Mouse (Mus musculus) kidney, adult 2 months (tissue): ENCODE measurements around the gene Kpna7. TPM values are rescaled to one million over a fixed set of nuclear protein-coding genes. Genes with fewer than 3 reads are reported as not detected.

Experiments used
- DNase-seq: peaks from one replicate; pipeline ENCODE4 v3.0.0; 2021
- H3K27ac ChIP-seq: fragments of 200-500 bp; 2 replicates; pipeline ENCODE4 v1.5.1; 2012; ENCODE audit warnings: low read depth, low read length, control low read depth, inconsistent platforms; ENCODE audit not compliant: insufficient read depth
- H3K27me3 ChIP-seq: fragments of 200-500 bp; replicated peaks from 2 replicates; pipeline ENCODE4 v1.6.1; 2012; ENCODE audit warnings: mild to moderate bottlenecking, moderate library complexity, low read length, inconsistent platforms; ENCODE audit not compliant: control insufficient read depth, insufficient read depth
- H3K36me3 ChIP-seq: fragments of 200-500 bp; 2 replicates; pipeline ENCODE4 v1.6.1; 2012; ENCODE audit warnings: mild to moderate bottlenecking, moderate library complexity, low read length, inconsistent platforms; ENCODE audit not compliant: control insufficient read depth, insufficient read depth
- H3K4me1 ChIP-seq: fragments of 200-500 bp; 2 replicates; pipeline ENCODE4 v1.6.1; 2011; ENCODE audit warnings: low read length; ENCODE audit not compliant: control insufficient read depth, insufficient read depth
- H3K4me3 ChIP-seq: fragments of 200-500 bp; 2 replicates; pipeline ENCODE4 v1.5.1; 2011; ENCODE audit warnings: mild to moderate bottlenecking, low read depth, low read length, control low read depth; ENCODE audit not compliant: insufficient read depth
- CTCF ChIP-seq: fragments of 200-500 bp; conservative IDR thresholded peaks from 2 replicates; pipeline ENCODE4 v1.5.1; 2011; ENCODE audit warnings: low read depth, mild to moderate bottlenecking, control low read depth, low read length, moderate library complexity, mixed read lengths; ENCODE audit not compliant: insufficient read depth, insufficient read length
- POLR2A ChIP-seq: fragments of 200-500 bp; IDR thresholded peaks from one replicate; pipeline ENCODE4 v1.6.1; 2011; ENCODE audit warnings: low read depth, low read length, control low read depth
- WGBS: fragments of 180-500 bp; shearing (Covaris S2); methylation state at CpG from one replicate; pipeline ENCODE4 v1.1.7; 2018; 5-methylcytosine and 5-hydroxymethylcytosine counted together
- polyA plus RNA-seq: library from polyadenylated mRNA; depleted of rRNA; stranded (reverse); fragments of >200 nt; gene quantifications from 2 replicates; pipeline ENCODE4 v1.2.3, GENCODE M21; 2012

Gene Kpna7
- polyA plus RNA-seq, 1 experiment: not detected

DNA sequence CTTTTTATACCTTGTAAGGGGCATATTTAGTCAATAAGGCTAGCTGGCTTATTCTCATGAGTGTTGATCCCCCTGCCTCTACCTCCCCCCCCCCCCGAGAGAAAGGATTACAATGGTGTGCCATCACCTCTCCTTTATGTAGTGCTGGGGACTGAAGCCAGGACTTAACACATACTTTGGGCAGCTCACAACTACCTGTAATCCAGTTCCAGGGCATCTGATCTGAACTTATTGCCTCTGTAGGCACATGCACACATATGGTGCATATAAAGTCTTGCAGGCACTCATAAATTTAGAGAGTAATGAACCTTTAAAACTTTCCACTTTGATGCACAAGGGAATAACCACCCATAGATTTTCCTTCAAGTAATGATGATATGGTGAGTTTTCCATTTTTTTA, 69.6 kb downstream of the Kpna7 start:
- Histone ChIP-seq H3K27me3 (no peaks in the 10 kb centered on the region; the same call in 1 of the 2 replicates), H3K4me1 (no peaks in the 10 kb centered on the region), H3K36me3 (no peaks in the 10 kb centered on the region), H3K4me3 (no peak overlapping the region), H3K27ac (no peak overlapping the region)
- WGBS: 84% methylated on average over 1 of the region's 1 CpGs
- TF ChIP-seq CTCF: no peak
- TF ChIP-seq POLR2A: no peak
- no peak for DNase-seq

- no peak for DNase-seq
- H3K4me1 ChIP-seq: no peaks in the 10 kb centered on the region
- no peak overlapping the region for H3K4me3 ChIP-seq
- H3K36me3 ChIP-seq: no peaks in the 10 kb centered on the region
- no peak overlapping the region for H3K27ac ChIP-seq
- WGBS: 90% methylated on average over 15 of the region's 15 CpGs
- no peaks in the 10 kb centered on the region for H3K27me3 ChIP-seq
- TF ChIP-seq CTCF: no peak
- no peak for TF ChIP-seq POLR2A
Measured at GRCm38 (mm10) chr5:145008878-145009659, 74.8 kb downstream of the Kpna7 start.

DNA sequence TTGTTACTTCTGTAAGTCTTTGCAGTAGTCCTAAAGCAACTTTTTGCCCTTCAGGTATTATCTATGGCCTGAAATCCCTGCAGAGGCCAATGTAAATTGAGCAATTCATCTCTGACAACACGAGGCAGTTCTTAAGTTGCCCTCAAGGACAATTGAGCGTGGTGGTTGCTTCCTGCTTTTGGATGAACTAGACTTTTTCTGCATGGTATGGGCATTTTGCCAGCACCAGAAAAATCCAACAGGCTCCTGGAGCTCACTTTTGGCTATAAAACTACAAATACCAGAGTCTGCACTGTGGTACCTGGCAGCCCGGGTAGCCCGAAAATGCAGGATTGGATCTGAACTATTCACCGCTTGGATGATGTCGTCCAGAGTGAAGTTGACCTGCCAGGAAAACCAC, 78.2 kb downstream of the Kpna7 start:
- no peak overlapping the region for H3K27ac ChIP-seq
- no peaks in the 10 kb centered on the region for H3K4me1 ChIP-seq
- 72% methylated on average over 6 of the region's 6 CpGs for WGBS
- H3K36me3 ChIP-seq: no peaks in the 10 kb centered on the region
- no peaks in the 10 kb centered on the region for H3K27me3 ChIP-seq
- DNase-seq: no peak
- TF ChIP-seq CTCF (no peak), POLR2A (no peak)
- H3K4me3 ChIP-seq: no peak overlapping the region

DNA sequence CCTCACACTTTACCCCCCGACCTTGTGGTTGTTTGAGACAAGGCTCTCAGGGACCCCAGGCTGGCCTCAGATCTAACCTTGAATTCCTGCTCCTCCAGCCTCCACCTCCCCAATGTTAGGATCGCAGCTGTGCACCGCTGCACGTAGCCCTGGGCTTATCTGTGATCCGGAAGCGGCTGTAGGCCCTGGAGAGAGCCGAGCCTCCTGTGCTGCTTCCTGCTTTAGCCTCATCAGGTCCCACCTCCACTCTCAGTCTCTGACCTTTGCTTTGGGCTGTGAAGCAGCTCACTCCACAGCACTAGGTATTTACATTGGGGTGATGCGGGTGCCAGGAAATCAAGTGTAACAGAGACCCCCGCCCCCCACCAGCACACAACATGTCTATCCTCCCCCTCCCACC, 79.3 kb downstream of the Kpna7 start:
- DNase-seq: no peak
- no peak for TF ChIP-seq POLR2A
- no peak for TF ChIP-seq CTCF
- H3K4me3 ChIP-seq: no peak overlapping the region
- no peak overlapping the region for H3K27ac ChIP-seq
- WGBS: 74% methylated on average over 9 of the region's 9 CpGs
- H3K36me3 ChIP-seq: no peaks in the 10 kb centered on the region
- no peaks in the 10 kb centered on the region for H3K27me3 ChIP-seq
- H3K4me1 ChIP-seq: no peaks in the 10 kb centered on the region

- no peak overlapping the region for H3K4me3 ChIP-seq
- WGBS: 89% methylated on average over 3 of the region's 3 CpGs
- DNase-seq: no peak
- H3K27me3 ChIP-seq: no peaks in the 10 kb centered on the region
- H3K27ac ChIP-seq: no peak overlapping the region
- no peak for TF ChIP-seq CTCF
- TF ChIP-seq POLR2A: no peak
- H3K36me3 ChIP-seq: no peaks in the 10 kb centered on the region
- H3K4me1 ChIP-seq: no peaks in the 10 kb centered on the region
Measured at GRCm38 (mm10) chr5:145003362-145003761, 80.5 kb downstream of the Kpna7 start.

GRCm38 (mm10) chr5:144998491-144998890, 85.3 kb downstream of the Kpna7 start:
- TF ChIP-seq CTCF (peak; percentile 53), POLR2A (no peak)
- H3K4me3 ChIP-seq: no peak overlapping the region
- no peaks in the 10 kb centered on the region for H3K27me3 ChIP-seq
- no peaks in the 10 kb centered on the region for H3K4me1 ChIP-seq
- no peak overlapping the region for H3K27ac ChIP-seq
- DNase-seq: no peak
- no peaks in the 10 kb centered on the region for H3K36me3 ChIP-seq
- WGBS: 56% methylated on average over 2 of the region's 2 CpGs

- H3K4me1 ChIP-seq: no peaks in the 10 kb centered on the region
- TF ChIP-seq POLR2A (no peak), CTCF (no peak)
- no peak overlapping the region for H3K4me3 ChIP-seq
- no peaks in the 10 kb centered on the region for H3K36me3 ChIP-seq
- H3K27me3 ChIP-seq: no peaks in the 10 kb centered on the region
- WGBS: 61% methylated on average over 5 of the region's 5 CpGs
- no peak for DNase-seq
- H3K27ac ChIP-seq: no peak overlapping the region
Measured at GRCm38 (mm10) chr5:144990481-144990880, 93.3 kb downstream of the Kpna7 start.
